Mouse (Mus musculus): ENCODE measurements at regions not wholly inside any gene's neighbourhood (a gene's known extent, or its start where the extent isn't known, plus 50 kb on each side); places are given as distances from the start of the nearest gene placed in this dataset.

- ATAC-seq (replicated peaks; ENCODE audit: low FRiP score, low TSS enrichment, poor library complexity, severe bottlenecking): no peak
These were observed 156.7 kb upstream of the Lrfn2 start for GRCm38 (mm10) chr17:48775479-48775878.

DNA sequence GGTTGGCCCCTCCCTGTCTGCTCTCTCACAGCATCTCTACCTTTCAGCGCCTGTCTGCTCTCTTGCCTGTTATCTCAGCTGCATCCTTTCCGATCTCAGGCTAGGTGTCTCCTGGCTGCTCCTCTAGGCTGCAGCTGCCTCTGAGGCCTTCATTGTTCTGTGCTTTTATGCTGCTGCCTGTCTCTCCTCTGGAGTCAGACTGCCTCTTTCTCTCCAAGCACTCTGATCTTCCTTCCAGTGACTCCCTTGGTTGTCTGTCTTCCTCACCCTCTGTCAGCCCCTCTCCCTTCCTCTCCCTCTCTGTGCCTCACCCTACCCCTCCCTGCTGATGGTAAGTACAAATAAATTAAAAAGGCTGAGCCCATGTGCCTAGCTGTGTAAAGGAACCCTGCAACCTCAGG is 155.7 kb upstream of the Lrfn2 start:
- no peak for ATAC-seq (replicated peaks; ENCODE audit: low FRiP score, low TSS enrichment, poor library complexity, severe bottlenecking)

DNA sequence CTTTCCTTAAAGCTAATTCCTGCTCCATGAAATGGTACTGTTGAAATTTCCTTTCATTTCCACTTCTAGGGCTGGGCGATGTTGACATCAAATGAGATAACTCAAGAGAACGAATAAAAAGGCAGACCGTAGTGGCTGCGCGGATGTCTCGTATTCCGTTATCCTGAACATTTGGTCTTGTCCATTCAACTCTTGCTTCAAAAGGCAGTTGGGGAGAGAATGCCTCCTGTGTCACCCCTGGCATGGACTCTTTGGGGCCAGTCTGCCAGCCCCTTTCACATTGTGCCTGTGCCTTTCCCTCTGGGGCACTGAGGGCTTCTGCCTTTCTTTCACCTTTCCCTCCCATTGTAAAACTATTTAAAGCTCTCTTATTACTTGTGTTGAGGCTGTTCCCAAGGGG is 152.0 kb upstream of the Lrfn2 start:
- no peak for ATAC-seq (replicated peaks; ENCODE audit: low FRiP score, low TSS enrichment, poor library complexity, severe bottlenecking)

DNA sequence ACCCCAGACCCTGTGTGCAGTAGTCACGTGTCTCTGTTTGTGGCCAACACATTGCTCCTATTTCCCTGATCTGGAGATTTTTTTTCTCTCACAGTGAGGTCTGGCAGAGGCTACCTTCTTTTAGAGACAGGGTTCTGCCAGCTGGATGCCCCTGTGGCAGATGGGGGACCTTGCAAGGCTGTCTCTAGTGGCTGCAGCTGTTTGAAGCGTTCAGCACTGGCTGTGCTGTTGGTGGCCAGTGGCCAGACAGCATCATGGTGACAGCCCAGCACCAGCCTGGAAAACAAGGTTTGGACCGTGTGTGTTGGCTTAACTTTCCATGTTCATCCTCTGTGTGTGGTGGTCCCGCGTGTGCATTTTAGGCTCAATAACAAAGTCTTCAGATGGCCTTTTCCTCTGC is 147.8 kb upstream of the Lrfn2 start:
- no peak for ATAC-seq (replicated peaks; ENCODE audit: low FRiP score, low TSS enrichment, poor library complexity, severe bottlenecking)

DNA sequence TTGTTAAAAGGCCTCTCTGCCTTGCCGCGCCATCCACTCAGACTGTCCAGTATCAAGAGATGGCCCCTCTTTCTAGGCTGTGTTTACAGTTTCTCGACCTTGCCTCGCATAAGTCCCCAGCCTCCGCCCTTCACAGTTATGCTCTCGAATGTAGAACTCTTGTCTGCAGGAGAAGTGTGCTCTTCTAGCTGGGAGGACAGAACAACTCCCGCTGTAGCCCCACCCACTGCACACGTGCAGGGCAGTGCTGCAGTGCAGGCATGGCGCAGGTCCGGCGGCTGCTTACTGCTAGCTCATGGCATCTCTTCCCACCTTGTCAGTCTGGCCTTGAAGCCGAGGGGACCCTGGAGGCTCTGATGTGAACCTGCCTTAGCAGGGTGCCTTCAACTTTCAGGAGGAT is 145.7 kb upstream of the Lrfn2 start:
- ATAC-seq (replicated peaks; ENCODE audit: low FRiP score, low TSS enrichment, poor library complexity, severe bottlenecking): no peak

DNA sequence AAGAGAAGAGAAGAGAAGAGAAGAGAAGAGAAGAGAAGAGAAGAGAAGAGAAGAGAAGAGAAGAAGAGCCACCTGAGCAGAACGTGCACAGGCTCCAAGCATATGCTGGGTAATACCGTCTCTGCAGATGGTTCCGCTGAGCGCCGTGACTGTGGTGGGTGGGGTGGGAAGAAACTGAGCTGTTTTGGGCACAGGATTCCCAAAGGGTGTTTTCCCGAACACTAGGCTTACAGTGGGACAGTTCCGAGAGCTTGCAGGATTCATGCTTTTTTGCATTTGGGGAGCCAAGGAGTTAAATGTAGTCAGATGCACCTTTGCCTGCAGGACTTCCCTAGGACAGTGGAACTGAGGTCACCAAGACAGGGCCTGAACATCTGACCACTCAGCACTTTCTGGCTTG is 142.3 kb upstream of the Lrfn2 start:
- ATAC-seq (replicated peaks; ENCODE audit: low FRiP score, low TSS enrichment, poor library complexity, severe bottlenecking): no peak

DNA sequence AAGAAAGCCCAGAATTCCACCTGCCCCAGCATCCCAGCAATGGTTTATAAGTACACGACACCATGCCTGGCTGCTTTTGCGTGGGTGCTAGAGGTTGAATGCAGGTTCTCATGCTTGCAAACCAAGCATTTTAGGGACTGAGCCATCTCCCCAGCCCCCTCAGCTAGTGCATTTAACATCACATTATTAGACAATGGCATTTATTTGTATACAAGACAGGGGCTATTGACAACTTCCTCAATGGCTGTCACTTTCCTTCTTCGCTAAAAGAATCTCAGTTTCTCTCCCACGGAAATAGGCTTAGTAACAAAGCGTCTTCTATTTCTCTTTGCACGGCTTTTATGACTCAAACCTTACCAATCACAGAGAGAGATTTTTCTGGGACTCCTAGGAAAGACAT is 141.7 kb upstream of the Lrfn2 start:
- ATAC-seq (replicated peaks; ENCODE audit: low FRiP score, low TSS enrichment, poor library complexity, severe bottlenecking): no peak

DNA sequence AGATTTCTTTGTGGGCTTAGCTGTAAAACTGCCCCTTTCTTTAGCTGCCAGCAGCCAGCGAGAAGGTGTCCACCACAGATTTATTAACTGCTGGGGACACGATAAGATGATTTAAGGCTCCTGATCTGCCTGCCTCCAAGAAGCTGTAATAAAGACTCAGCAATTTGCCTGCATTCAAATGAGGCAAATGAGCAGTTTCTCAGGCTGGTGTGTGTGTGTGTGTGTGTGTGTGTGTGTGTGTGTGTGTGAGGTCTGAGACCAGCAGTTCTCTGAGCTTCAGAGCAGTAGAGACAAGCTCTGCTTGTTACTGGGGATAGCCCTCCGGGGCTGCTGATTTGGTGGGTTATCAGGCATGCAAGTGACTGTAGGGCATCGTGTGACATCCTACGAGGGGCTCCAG is 139.2 kb upstream of the Lrfn2 start:
- no peak for ATAC-seq (replicated peaks; ENCODE audit: low FRiP score, low TSS enrichment, poor library complexity, severe bottlenecking)

- ATAC-seq (replicated peaks; ENCODE audit: low FRiP score, low TSS enrichment, poor library complexity, severe bottlenecking): no peak
These were observed 136.4 kb upstream of the Lrfn2 start for GRCm38 (mm10) chr17:48795773-48796172.

DNA sequence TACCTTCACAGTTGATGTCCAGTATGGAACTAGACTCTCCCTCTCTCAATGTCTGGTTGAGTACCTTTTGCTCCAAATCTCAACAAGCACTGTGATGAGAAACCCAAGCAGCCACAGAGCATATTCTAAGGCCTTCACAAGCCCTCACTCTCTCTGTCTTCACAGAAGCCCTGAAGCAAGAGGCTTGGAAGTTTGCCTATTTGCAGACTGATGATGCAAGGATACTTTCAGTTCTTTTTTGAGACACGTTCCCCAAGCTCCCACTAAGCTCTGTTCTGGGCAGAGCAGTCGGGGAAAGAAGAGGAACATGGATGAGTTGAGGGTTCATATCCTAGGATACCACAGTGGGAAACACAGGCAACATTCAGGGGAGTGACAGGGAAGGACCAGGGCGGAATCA is 134.0 kb upstream of the Lrfn2 start:
- no peak for ATAC-seq (replicated peaks; ENCODE audit: low FRiP score, low TSS enrichment, poor library complexity, severe bottlenecking)

GRCm38 (mm10) chr17:48802673-48803072 is 129.5 kb upstream of the Lrfn2 start:
- ATAC-seq (replicated peaks; ENCODE audit: low FRiP score, low TSS enrichment, poor library complexity, severe bottlenecking): no peak

- ATAC-seq (replicated peaks; ENCODE audit: low FRiP score, low TSS enrichment, poor library complexity, severe bottlenecking): no peak
These were observed 124.3 kb upstream of the Lrfn2 start for GRCm38 (mm10) chr17:48807905-48808304.

- no peak for ATAC-seq (replicated peaks; ENCODE audit: low FRiP score, low TSS enrichment, poor library complexity, severe bottlenecking)
These were observed 117.2 kb upstream of the Lrfn2 start for GRCm38 (mm10) chr17:48814753-48815504.

GRCm38 (mm10) chr17:48816588-48817324 is 115.4 kb upstream of the Lrfn2 start:
- ATAC-seq (replicated peaks; ENCODE audit: low FRiP score, low TSS enrichment, poor library complexity, severe bottlenecking): no peak

DNA sequence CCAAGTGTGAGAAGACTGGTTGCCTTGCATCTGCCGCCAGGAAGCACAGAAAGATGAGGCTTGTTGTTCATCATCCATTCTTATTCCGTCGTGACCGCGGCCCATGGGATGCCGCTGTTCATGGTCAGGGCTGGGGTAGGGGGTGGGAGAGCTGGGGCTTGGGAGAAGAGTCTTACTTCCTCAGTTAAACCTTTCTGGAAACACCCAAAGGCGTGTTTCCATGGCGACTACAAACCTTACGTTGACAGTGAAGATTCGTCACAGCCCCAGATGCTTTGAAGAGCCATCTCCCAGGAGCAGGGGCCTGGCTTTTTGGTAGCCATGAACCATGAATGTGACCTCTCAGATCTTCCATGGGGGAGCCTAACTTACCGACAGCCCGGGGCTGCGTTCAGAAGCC is 114.6 kb upstream of the Lrfn2 start:
- no peak for ATAC-seq (replicated peaks; ENCODE audit: low FRiP score, low TSS enrichment, poor library complexity, severe bottlenecking)

GRCm38 (mm10) chr17:48819703-48820102 is 112.5 kb upstream of the Lrfn2 start:
- no peak for ATAC-seq (replicated peaks; ENCODE audit: low FRiP score, low TSS enrichment, poor library complexity, severe bottlenecking)

DNA sequence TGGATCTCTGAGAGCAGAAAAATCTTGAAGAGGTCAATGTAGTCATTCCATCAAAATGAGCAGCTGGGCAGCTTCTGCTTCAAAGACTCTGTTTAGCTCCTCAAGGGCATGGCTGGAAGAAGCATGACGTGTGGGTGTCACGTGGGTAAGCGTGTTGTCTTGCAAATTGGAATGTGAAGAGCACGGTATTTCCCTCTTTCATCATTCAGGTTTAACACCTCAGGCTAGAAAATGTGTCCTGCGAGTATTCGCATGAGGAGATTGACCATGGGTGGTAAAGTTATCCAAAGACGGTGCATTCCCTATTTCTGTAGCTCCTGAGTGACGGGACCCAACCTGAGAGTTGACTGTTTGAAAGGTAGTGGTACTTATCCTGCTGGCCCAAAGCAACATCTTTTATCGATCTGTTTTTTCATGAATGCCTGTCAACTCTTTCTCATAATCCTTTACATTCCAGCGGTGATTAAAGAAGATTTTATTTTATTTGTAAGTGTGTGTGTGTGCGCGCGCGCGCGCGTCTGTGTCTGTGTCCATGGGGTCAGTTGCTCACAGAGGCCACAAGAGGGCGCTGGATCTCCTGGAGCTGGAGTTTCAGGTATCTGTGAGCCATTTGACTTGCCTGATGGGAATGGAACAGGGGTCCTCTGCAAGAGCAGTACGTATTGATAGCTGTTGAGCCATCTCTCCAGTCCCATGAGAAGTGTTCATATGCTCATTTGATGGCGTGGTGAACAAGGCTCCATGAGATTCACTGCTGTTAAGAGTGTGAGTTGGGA is 109.9 kb upstream of the Lrfn2 start:
- no peak for ATAC-seq (replicated peaks; ENCODE audit: low FRiP score, low TSS enrichment, poor library complexity, severe bottlenecking)

- ATAC-seq (replicated peaks; ENCODE audit: low FRiP score, low TSS enrichment, poor library complexity, severe bottlenecking): no peak
These were observed 108.3 kb upstream of the Lrfn2 start for GRCm38 (mm10) chr17:48823921-48824320.

DNA sequence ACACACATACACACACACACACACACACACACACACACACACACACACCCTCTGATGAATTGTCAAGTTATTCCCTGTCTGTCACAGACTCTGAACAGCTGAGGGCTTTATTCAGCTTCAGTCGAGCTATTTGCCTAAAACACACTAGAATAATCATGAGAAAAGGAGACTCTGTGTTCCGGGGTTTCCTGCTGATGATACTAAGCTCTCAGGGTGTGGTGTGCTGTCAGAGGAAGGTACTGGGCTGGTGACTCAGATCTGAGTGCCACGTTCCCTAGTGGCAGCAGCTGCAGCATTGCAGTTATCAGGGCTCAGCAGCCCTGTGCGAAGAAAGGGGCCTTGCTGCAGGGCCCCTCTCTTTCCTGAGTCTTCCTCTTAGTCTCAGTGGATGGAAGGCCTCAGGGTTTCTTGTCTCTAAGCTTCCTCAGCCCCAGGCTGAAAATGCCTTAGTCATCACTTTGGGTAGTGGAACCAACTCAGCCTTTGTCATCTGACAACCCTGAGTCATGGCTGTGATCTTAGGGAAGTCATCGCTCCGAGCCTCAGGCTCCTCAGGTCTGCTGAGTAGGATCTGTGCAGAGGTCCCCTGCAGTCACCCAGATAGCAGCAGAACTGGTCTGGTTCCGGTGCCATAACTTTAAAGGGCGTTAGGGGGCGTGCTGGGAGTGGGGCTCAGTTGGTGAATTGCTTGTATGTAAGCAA is 106.8 kb upstream of the Lrfn2 start:
- no peak for ATAC-seq (replicated peaks; ENCODE audit: low FRiP score, low TSS enrichment, poor library complexity, severe bottlenecking)

Measured in megakaryocyte-erythroid progenitor cell, adult 5-6 weeks (primary cell).